ENCODE assay signal across 8 mouse cellular contexts in the genomic region with DNA sequence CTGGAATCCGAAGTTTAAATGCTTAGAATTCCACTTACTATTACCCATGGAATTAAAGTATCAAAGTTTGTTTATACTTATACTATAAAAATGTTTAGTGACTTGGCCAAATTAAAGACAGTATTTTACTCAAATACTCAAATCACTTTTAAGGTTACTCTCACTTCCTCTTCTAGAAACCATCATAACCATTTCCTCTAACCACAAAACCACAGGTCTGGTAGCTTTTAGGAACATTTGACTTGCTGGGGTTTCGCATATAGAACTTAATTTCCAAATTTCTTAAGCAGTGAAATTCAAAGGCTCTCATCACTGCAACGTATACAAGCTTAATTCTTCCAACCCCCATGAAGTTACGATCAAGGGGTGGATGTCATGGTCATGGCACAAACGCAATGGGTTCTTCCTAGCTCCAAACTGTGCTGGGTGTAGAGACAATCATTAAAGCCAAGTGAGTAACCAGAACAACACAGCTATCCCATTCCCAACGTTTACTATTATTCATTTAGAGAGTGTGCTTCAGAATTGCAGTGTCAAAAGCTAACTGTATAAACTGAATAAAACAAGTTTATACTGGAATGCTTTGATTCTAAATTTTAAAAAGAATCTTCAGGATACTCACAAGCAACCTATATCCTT. TPM values are rescaled to one million over a fixed set of nuclear protein-coding genes. Genes with fewer than 3 reads are reported as not detected.
DNase-seq lines count a peak whose midpoint lies in the region; ATAC-seq lines count a peak whose summit lies in the region.

No protein-coding gene starts in this region.

- no peak overlapping the region for H3K27ac ChIP-seq in kidney, embryonic 14.5 days (ENCODE audit: low read depth, low read length)
- H3K27ac ChIP-seq in embryonic facial prominence, embryonic 10.5 days (replicated peaks) = no peak overlapping the region
- H3K27ac ChIP-seq in intestine, embryonic 14.5 days (ENCODE audit: low read depth) = no peak overlapping the region

- peaks cover 10% of the 10 kb centered on the region for H3K4me1 ChIP-seq in kidney, embryonic 14.5 days (ENCODE audit: control insufficient read depth, insufficient read depth, low read length)
- peaks cover 23% of the 10 kb centered on the region for H3K4me1 ChIP-seq in embryonic facial prominence, embryonic 10.5 days
- H3K4me1 ChIP-seq in intestine, embryonic 14.5 days (replicated peaks; ENCODE audit: control insufficient read depth, insufficient read depth, low read length) = peaks cover 13% of the 10 kb centered on the region

- H3K4me3 ChIP-seq in kidney, embryonic 14.5 days (ENCODE audit: low read length) = peak overlapping the region; percentile 89
- peak overlapping the region; percentile 83 for H3K4me3 ChIP-seq in embryonic facial prominence, embryonic 10.5 days
- H3K4me3 ChIP-seq in intestine, embryonic 14.5 days (ENCODE audit: low read depth, low read length) = peak overlapping the region; percentile 85

- H3K9me3 ChIP-seq in kidney, embryonic 14.5 days (ENCODE audit: control insufficient read depth, low read length) = no peaks in the 10 kb centered on the region
- H3K9me3 ChIP-seq in embryonic facial prominence, embryonic 10.5 days = no peaks in the 10 kb centered on the region
- H3K9me3 ChIP-seq in intestine, embryonic 14.5 days (ENCODE audit: control insufficient read depth, low read length) = no peaks in the 10 kb centered on the region

- no peaks in the 10 kb centered on the region for H3K27me3 ChIP-seq in kidney, embryonic 14.5 days (ENCODE audit: control insufficient read depth, insufficient read depth, low read length)
- H3K27me3 ChIP-seq in embryonic facial prominence, embryonic 10.5 days (replicated peaks; ENCODE audit: low read depth, poor library complexity, severe bottlenecking) = no peaks in the 10 kb centered on the region
- H3K27me3 ChIP-seq in intestine, embryonic 14.5 days (replicated peaks; ENCODE audit: control insufficient read depth, insufficient read depth, low read length) = no peaks in the 10 kb centered on the region

- intact Hi-C loops in left cerebral cortex, postnatal 36 days (cut with DNase I) = no loop called here

- peak overlapping the region; percentile 74 for H3K4me2 ChIP-seq in kidney, embryonic 14.5 days (replicated peaks; ENCODE audit: low read depth, low read length)
- H3K4me2 ChIP-seq in intestine, embryonic 14.5 days (ENCODE audit: low read length) = peak overlapping the region; percentile 56

- ATAC-seq in kidney, embryonic 14.5 days (ENCODE audit: low FRiP score, low TSS enrichment) = no peak
- ATAC-seq in intestine, embryonic 14.5 days (replicated peaks; ENCODE audit: low FRiP score, low TSS enrichment, low read depth) = no peak

- no peaks in the 10 kb centered on the region for H3K36me3 ChIP-seq in kidney, embryonic 14.5 days (ENCODE audit: control insufficient read depth, insufficient read depth, low read length)
- peaks cover 5% of the 10 kb centered on the region; the same call in 1 of the 2 replicates for H3K36me3 ChIP-seq in embryonic facial prominence, embryonic 10.5 days (replicated peaks)
- no peaks in the 10 kb centered on the region for H3K36me3 ChIP-seq in intestine, embryonic 14.5 days (ENCODE audit: control insufficient read depth, insufficient read depth, low read length)

- 34% methylated on average over 6 of the region's 6 CpGs for WGBS in kidney, embryonic 14.5 days
- 56% methylated on average over 6 of the region's 6 CpGs for WGBS in embryonic facial prominence, embryonic 10.5 days
- 30% methylated on average over 6 of the region's 6 CpGs for WGBS in intestine, embryonic 14.5 days

- no peak for DNase-seq in kidney, postnatal 4 days
- DNase-seq in embryonic facial prominence, embryonic 10.5 days (ENCODE audit: low spot score) = no peak
- DNase-seq in intestine, embryonic 14.5 days (ENCODE audit: low spot score) = no peak
- DNase-seq in naive thymus-derived CD4-positive, alpha-beta T cell, adult 2 months (ENCODE audit: low read depth) = peak; percentile 58
- no peak for DNase-seq in spleen, postnatal 4 days (ENCODE audit: low spot score in 2 of 2)
- DNase-seq in left cerebral cortex, postnatal 36 days (ENCODE audit: low spot score in 2 of 2) = no peak
- DNase-seq in MN1 (ENCODE audit: low spot score) = no peak

- H3K9ac ChIP-seq in kidney, embryonic 14.5 days (ENCODE audit: low read depth, low read length) = peak overlapping the region; percentile 40; the same call in 1 of the 2 replicates
- 0 out of 2 replicates have a peak overlapping the region, but pooled peaks have one; percentile 98 for H3K9ac ChIP-seq in intestine, embryonic 14.5 days (ENCODE audit: low read length)

RNA-seq across cellular contexts. Expression of gene Nckap1, which starts 1.8 kb away (rescaled TPM):
- polyA plus RNA-seq in kidney, embryonic 14.5 days (2014; fragmentation: Nextera tagmentation; extraction: Ambion mirVana) = 48.4 and 71.4 TPM in 2 replicates
- polyA plus RNA-seq in embryonic facial prominence, embryonic 10.5 days (2016; fragmentation: Nextera tagmentation; extraction: Ambion mirVana) = 66.6 and 69.5 TPM in 2 replicates
- 59.2 and 64.1 TPM in 2 replicates for polyA plus RNA-seq in intestine, embryonic 14.5 days (2014; fragmentation: Nextera tagmentation; extraction: Ambion mirVana)
- 100 to 1,000 TPM; 405 to 410 TPM for total RNA-seq in left cerebral cortex, postnatal 36 days (2021)

RNA-seq across cellular contexts. Expression of gene Dusp19, which starts 37.5 kb away (rescaled TPM):
- 17.1 and 20.5 TPM in 2 replicates for polyA plus RNA-seq in kidney, embryonic 14.5 days (2014; fragmentation: Nextera tagmentation; extraction: Ambion mirVana)
- polyA plus RNA-seq in embryonic facial prominence, embryonic 10.5 days (2016; fragmentation: Nextera tagmentation; extraction: Ambion mirVana) = 16.0 and 16.8 TPM in 2 replicates
- 16.4 and 19.5 TPM in 2 replicates for polyA plus RNA-seq in intestine, embryonic 14.5 days (2014; fragmentation: Nextera tagmentation; extraction: Ambion mirVana)
- 10 to 100 TPM; 21.4 to 24.1 TPM for total RNA-seq in left cerebral cortex, postnatal 36 days (2021)

RNA-seq across cellular contexts. Expression of gene Nup35, which starts 37.7 kb away (rescaled TPM):
- 52.9 and 61.7 TPM in 2 replicates for polyA plus RNA-seq in kidney, embryonic 14.5 days (2014; fragmentation: Nextera tagmentation; extraction: Ambion mirVana)
- polyA plus RNA-seq in embryonic facial prominence, embryonic 10.5 days (2016; fragmentation: Nextera tagmentation; extraction: Ambion mirVana) = 64.1 and 68.1 TPM in 2 replicates
- 40.9 and 47.2 TPM in 2 replicates for polyA plus RNA-seq in intestine, embryonic 14.5 days (2014; fragmentation: Nextera tagmentation; extraction: Ambion mirVana)
- 10 to 100 TPM; 13.6 to 14.0 TPM for total RNA-seq in left cerebral cortex, postnatal 36 days (2021)
